Mouse (Mus musculus) liver, adult 2 months (tissue): Measurements from ENCODE around the gene Lrrc46.

Experiments used
- CTCF ChIP-seq: fragments of 200-500 bp; IDR thresholded peaks from 2 replicates; pipeline ENCODE4 v1.5.1; 2011; ENCODE audit warnings: low read depth, low read length, control low read depth
- POLR2A ChIP-seq: fragments of 200-500 bp; IDR thresholded peaks from 2 replicates; pipeline ENCODE4 v1.6.1; 2011; ENCODE audit warnings: low read length, control low read depth; ENCODE audit not compliant: insufficient read depth; ENCODE audit errors: extremely low read depth

DNA sequence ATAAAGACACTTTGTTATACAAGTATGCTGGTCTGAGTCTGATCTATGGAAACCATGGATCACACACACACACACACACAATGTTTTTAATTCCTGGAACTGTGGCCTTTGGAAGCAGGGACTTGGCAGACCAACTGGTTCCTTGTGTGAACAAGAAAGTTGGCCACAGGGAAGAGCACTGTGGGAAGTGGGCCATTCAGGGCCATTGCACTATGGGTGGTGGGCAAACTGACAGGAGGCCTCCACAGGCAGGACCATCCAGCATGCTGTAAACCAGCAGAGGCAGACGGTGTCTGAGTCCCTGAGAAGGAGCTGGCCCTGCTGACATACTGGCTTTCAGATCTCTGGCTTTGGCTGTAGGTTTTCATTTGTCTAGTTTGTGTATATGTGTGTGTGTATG is 28.1 kb upstream of the Lrrc46 start:
- TF ChIP-seq CTCF (no peak), POLR2A (no peak)
